Mouse (Mus musculus) thymus, postnatal 0 days (tissue): Measurements from ENCODE around the gene Vmn2r25. TPM values are rescaled to one million over a fixed set of nuclear protein-coding genes. Genes with fewer than 3 reads are reported as not detected.
"Not testable (repeated sequence)": the region's sequence is repeated elsewhere in the genome, so short reads cannot be mapped to it uniquely, and the experiment has no call there.

Experiments
- DNase-seq: peaks from one replicate; pipeline ENCODE4 v3.0.0-alpha.2; 2015; ENCODE audit warnings: low spot score
- polyA plus RNA-seq: library from polyadenylated mRNA; unstranded; fragments of >200 nt; fragmentation: Nextera tagmentation; extraction: Ambion mirVana; gene quantifications from 2 replicates; pipeline ENCODE4 v1.2.1, GENCODE M21; 2015

Vmn2r25 gene
- not detected in 2 replicates for polyA plus RNA-seq

DNA sequence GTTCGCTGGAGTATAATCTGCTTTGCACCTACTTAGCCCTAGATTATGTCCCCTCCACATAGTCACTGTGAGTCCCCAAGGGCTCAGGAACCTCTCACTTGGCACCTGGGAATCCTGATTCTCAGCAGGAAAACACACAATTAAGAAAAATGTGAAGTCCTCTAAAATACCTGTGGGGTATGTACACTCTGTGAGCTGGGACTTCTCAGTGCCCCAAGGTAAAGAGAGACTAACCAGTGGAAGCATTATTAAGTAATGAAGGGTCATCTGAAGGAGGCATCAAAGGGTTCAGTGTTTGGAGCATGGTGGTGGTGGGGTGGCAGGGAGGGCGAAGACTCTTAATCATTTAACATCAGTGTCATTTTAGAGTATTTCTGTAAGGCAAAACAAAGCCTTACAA, at the start of gene Vmn2r25:
Gene Vmn2r25 (minus strand): TSS at position 101 of the 400 bp plus-strand sequence.
- not testable (repeated sequence) for DNase-seq

DNA sequence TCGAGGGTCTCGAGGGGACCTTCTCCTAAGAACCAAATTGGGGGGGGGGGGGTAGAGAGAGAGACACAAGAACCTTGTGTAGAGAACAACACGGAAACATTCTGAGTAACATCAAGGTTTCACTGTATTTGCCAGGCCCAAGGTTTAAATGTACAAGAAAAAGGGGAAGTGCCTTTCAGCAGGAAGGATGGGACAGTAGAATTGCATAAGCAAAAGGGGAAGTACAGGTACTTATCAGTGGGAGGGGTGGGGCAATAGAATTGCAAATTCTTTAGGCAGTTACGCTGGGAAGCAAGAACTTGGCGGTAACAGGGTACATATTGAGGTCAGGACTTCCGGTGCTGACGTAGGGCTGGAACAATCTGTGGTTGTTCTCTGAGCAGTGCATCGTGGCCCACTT, 33.3 kb downstream of the Vmn2r25 start:
- DNase-seq = no peak

DNA sequence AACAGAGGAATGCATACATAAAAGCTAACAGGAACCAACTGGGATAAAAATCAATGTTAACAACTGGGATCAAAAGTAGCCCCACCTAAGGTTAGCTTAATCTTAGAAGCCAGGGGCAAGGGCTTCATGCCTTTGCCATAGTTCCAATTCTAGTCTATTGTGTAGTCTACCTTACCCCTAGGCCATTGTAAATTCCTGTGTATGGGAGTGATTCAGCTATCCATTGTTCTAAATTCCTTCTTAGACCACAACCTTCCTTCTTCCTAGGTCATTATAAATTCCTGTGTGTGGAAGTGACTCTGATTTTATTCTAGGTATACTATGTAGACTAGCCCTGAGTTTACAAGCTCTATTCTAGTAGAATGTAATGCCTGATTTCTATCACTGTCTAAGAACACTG, 43.0 kb downstream of the Vmn2r25 start:
- not testable (repeated sequence) for DNase-seq

DNA sequence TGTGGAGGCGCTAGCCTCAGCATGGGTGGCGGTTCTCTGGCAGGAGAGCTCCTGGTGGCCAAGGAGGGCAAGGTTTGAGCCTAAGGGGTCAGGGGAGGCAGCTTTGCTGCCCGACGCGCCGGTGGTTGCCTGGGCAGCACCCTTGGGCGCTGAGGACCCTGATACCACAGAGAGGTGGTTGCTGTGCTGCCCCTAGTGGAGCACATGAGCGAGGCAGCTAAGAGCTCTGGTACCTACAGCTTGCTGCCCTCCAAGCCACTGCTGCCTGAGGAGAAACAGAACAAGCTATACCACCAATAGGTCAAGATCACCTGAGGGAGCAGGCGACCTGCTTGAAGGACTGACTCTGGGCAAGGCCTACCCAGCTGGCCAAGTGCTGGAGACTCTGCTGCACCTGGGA, 59.5 kb downstream of the Vmn2r25 start:
- no peak for DNase-seq

DNA sequence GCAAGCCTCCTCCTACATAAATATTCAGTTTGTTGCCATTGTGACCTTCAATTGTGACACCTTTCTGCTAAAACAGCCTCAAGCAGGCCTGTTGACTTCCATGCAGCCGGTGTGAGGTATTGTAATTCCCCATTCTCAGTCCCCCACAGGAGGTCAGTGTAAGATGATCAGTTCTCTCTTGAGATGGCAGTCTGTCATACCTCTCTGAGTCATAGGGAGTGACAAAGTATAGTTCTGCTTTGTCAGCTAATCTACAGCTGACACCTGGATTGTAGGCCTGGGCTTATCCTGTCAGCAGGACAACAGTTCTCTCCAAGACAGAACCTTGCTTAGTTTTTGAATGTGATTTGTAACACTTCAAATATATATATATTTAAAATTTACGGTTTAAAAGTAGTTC, 68.4 kb downstream of the Vmn2r25 start:
- DNase-seq = no peak

DNA sequence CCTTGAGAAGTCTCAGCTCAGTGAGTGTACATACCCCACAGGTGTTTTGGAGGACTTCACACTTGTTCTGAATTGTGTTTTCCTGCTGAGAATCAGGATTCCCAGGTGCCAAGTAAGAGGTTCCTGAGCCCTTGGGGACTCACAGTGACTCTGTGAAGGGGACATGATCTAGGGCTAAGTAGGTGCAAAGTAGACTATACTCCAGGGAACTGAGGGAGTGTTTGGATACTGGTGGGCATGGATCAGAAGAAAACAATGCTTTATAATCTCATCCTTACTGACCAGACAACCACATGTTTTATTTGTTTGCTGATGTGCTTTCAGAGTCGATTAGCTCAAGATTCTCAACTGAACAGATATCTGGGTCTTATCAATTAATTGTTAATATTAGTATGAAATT, 74.7 kb downstream of the Vmn2r25 start, which contains the start of gene Vmn2r24:
Gene Vmn2r24 (plus strand): TSS at position 301 of the 400 bp plus-strand sequence.
- DNase-seq = no peak

Other genes starting within 250 kb of the Vmn2r25 start
- not detected in 2 replicates for gene Vmn2r22, start 202.7 kb downstream of the Vmn2r25 start, polyA plus RNA-seq
- gene Vmn2r23, start 150.8 kb downstream of the Vmn2r25 start, polyA plus RNA-seq = not detected in 2 replicates
- not detected in 2 replicates for gene Vmn2r24, start 74.6 kb downstream of the Vmn2r25 start, polyA plus RNA-seq
- not detected in 2 replicates for gene Vmn2r26, start 171.1 kb upstream of the Vmn2r25 start, polyA plus RNA-seq